In genomic region chr14:51085911-51086310, GRCm38 (mm10) we compare ENCODE assay signal across 27 mouse cellular contexts. TPM values are rescaled to one million over a fixed set of nuclear protein-coding genes. Genes with fewer than 3 reads are reported as not detected.
"Had no signal": no experiment of that assay in that cellular context is flagged by ENCODE, and none has a peak within 500 bp of the region (broad histone marks: within the 10 kb centered on the region; RNA-seq: fewer than 3 reads in every experiment).

No protein-coding gene starts in this region.

- H3K4me2 ChIP-seq: lung, embryonic 14.5 days; midbrain, embryonic 12.5 days; midbrain, embryonic 15.5 days; neural tube, embryonic 12.5 days had no signal

- H3K9me3 ChIP-seq: liver, embryonic 15.5 days; midbrain, embryonic 10.5 days; midbrain, embryonic 12.5 days; midbrain, embryonic 15.5 days; neural tube, embryonic 12.5 days had no signal

- DNase-seq: lung, adult 18-20 months; lung, embryonic 14.5 days; lung, postnatal 10 days; lung, postnatal 4 days; right cerebral cortex, adult 18-20 months; right cerebral cortex, postnatal 25 days; right cerebral cortex, postnatal 4 days; spleen, adult 18-20 months; thymus, adult 18-20 months; thymus, postnatal 14 days; thymus, postnatal 36 days had no signal

- H3K27ac ChIP-seq: liver, embryonic 15.5 days; midbrain, embryonic 10.5 days; midbrain, embryonic 12.5 days; midbrain, embryonic 15.5 days; neural tube, embryonic 12.5 days had no signal

- ATAC-seq: midbrain, embryonic 15.5 days had no signal

- H3K4me3 ChIP-seq: liver, embryonic 15.5 days; midbrain, embryonic 10.5 days; midbrain, embryonic 12.5 days; midbrain, embryonic 15.5 days; neural tube, embryonic 12.5 days had no signal

- H3K9ac ChIP-seq: liver, embryonic 15.5 days; lung, embryonic 14.5 days; midbrain, embryonic 12.5 days; midbrain, embryonic 15.5 days; neural tube, embryonic 12.5 days had no signal

- H3K36me3 ChIP-seq: liver, embryonic 15.5 days; midbrain, embryonic 10.5 days; midbrain, embryonic 12.5 days; midbrain, embryonic 15.5 days; neural tube, embryonic 12.5 days had no signal

RNA-seq across cellular contexts. Expression of gene Rnase4, which starts 5.0 kb away (rescaled TPM):
- total RNA-seq: megakaryocyte-erythroid progenitor cell, adult 5-6 weeks had no signal

RNA-seq across cellular contexts. Expression of gene Ang, which starts 5.0 kb away (rescaled TPM):
- total RNA-seq: megakaryocyte-erythroid progenitor cell, adult 5-6 weeks; monocyte, adult 5-6 weeks had no signal

RNA-seq across cellular contexts. Expression of gene Olfr750, which starts 11.7 kb away (rescaled TPM):
- total RNA-seq: megakaryocyte, adult 5-6 weeks; megakaryocyte-erythroid progenitor cell, adult 5-6 weeks; midbrain, postnatal 0 days; monocyte, adult 5-6 weeks; neutrophil, adult 5-6 weeks had no signal
- polyA plus RNA-seq: liver, embryonic 15.5 days; lung, embryonic 14.5 days; lung, embryonic 16.5 days; midbrain, embryonic 10.5 days; neural tube, embryonic 12.5 days; neural tube, embryonic 14.5 days; small intestine, adult 2 months; stomach, embryonic 14.5 days; stomach, embryonic 16.5 days; thymus, postnatal 0 days had no signal

RNA-seq across cellular contexts. Expression of gene Eddm3b, which starts 28.3 kb away (rescaled TPM):
- total RNA-seq: megakaryocyte, adult 5-6 weeks; megakaryocyte-erythroid progenitor cell, adult 5-6 weeks; midbrain, postnatal 0 days; monocyte, adult 5-6 weeks; neutrophil, adult 5-6 weeks had no signal
- polyA plus RNA-seq: liver, embryonic 15.5 days; lung, embryonic 14.5 days; lung, embryonic 16.5 days; midbrain, embryonic 12.5 days; midbrain, embryonic 15.5 days; neural tube, embryonic 12.5 days; neural tube, embryonic 14.5 days; small intestine, adult 2 months; stomach, embryonic 14.5 days; stomach, embryonic 16.5 days; thymus, postnatal 0 days had no signal

RNA-seq across cellular contexts. Expression of gene Rnase12, which starts 28.4 kb away (rescaled TPM):
- total RNA-seq: midbrain, postnatal 0 days; monocyte, adult 5-6 weeks had no signal
- polyA plus RNA-seq: lung, embryonic 14.5 days; lung, embryonic 16.5 days; midbrain, embryonic 10.5 days; midbrain, embryonic 12.5 days; midbrain, embryonic 15.5 days; midbrain, postnatal 0 days; neural tube, embryonic 12.5 days; neural tube, embryonic 14.5 days; small intestine, adult 2 months had no signal
